Mouse (Mus musculus) gastrocnemius, postnatal 4 days (tissue): Measurements from ENCODE around the gene Babam2. TPM values are rescaled to one million over a fixed set of nuclear protein-coding genes. Genes with fewer than 3 reads are reported as not detected.

ENCODE experiments used
- DNase-seq, 2 experiments: peaks; one replicate each; pipeline ENCODE4 v3.0.0; 2021 to 2022; ENCODE audit warnings: low spot score in 2 of 2, mixed read lengths in 2 of 2
- total RNA-seq, 2 experiments: library from RNA; stranded (reverse); gene quantifications; 2 replicates each; pipeline ENCODE4 v1.2.3; 2021

The Babam2 gene
- total RNA-seq, 2 experiments from 2014 or later: 45.0 to 51.0 TPM

DNA sequence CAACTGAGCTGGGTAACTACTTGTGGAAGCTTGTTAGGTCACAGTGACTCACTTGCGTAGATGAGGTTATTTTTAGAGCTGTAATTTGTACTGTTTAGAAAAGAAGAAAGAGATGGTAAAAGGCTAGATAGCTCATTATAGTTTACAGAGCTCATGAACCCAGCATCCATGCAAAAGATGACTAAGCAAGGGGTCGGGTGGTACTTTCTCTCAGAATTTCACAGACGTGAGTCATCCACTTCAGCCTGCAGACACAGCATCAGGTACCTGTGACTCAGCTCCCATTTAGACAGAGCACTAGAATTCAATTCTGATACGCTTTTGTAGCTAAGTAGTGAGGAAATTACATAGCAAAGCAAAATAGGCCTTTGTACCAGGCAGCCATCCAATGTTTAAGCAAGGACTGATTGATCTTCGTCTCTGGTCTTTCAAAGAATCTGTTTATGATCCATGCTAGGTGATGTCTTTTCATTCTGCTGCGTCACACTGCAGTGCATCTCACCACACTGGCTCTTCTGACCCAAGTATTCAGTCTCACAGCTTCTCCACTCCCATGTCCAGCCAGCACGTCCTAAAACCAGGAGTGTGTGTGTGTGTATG is 338.3 kb downstream of the Babam2 start:
- DNase-seq: no peak

DNA sequence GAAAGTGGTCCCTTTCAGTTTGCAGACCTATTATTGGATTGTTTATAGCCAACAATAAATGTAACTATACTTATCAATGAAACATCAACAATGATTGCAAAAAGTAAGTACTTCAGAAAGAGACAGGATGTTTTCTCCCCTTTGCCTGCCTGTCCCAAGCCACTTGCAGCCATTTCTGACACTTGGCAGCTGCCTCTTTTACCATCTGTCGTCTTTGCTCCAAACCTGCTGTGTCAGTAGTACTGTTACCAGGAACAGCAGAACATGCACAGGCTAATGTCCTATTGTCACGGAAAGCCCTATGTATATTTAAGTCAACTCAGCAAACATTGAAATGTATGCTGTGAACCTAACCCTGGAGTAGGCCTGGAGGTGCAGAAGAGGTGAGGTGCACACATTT is 339.4 kb downstream of the Babam2 start:
- DNase-seq: no peak

DNA sequence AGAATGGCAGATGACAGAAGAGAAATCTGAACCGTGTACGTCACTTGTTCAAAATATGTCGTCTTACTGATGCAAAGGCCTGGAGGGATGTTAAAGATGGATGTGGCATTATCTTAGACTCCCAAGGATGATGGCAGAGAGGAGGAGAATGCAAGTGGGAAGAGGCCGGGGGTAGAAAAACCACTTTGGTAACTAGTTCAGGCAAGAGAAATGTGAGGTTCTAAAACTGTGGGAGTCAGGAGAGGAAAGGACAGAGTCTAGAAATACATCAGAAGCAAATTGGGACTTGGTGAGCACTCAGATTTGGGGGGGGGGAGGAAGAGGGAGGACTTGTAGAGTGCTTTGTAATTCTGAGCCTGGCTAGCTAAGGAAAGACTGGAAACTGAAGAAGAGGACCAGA is 340.1 kb downstream of the Babam2 start:
- no peak for DNase-seq

DNA sequence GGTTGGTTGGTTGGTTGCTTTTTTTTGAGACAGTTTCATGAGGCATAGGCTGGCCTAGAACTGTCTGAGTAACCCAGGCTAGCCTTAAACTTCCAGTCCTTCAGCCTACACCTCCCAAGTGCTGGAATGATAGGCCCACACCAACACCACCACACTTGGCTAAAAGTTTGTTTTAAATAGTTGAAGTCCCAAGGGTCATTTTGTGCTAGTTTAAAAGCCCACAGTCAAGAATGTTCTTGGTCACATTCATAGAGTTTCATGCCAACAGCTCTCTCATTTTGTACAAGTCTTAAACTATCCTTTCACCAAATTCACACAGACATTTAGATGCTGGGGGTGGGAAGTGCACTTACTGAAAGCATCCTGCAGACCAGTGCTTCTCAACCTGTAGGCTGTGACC is 341.5 kb downstream of the Babam2 start:
- DNase-seq: no peak

DNA sequence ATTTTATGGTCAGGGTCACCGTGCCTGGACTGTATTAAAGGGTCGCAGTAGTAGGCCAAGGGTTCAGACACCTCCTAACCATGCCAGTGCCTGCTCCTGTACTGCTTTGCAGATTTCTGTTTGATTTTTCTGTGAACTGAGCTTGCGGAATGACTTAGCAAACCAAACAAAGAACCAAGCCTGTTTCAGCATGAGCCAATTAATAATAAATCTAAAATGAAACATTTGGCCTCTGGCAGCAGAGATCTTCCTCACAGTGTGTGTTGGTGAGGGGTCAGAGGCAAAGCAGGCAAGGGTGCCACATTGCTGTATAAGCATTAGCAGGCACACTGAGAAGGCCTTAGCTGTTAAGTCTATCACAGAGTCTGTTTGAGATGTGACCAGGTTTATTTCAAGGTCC is 342.0 kb downstream of the Babam2 start:
- no peak for DNase-seq

DNA sequence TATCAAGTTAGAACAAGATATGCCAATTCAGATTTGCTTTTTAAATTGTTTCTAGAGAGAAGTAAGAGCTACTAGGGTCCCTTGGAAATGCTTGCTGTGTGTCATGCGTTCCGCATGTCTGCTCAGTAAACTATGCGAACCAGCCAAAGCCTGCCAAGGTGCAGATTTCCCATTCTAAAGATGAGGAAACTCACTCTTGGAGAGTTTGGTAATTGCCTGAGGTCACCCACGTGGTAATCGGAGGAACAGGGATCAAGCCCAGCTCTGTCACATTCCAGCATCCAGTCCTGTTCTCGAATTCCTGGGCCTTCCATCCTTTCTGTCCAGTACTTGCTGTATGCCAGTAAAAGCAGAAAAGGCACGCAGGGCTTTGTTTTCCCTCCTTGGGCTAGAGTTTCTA is 345.7 kb downstream of the Babam2 start:
- DNase-seq: no peak

DNA sequence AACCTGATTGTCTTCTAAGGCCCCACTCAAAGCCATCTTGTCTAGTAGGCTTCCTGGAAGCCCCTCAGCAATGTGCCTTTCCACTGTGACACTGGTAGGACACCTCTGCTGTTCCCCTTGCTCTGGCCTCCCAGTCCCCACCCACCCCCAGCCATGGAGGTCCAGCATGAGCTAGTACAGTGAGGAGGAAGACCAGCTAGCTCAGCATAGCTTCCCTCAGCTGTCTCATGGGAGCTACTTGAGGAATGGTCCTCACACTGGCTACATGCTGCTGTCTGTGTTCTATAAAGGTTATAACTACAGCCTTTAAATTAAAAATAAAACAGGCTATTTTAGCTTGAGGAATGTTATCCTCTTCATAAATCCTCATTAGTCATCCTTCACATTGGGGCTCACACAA is 346.5 kb downstream of the Babam2 start:
- DNase-seq: no peak

DNA sequence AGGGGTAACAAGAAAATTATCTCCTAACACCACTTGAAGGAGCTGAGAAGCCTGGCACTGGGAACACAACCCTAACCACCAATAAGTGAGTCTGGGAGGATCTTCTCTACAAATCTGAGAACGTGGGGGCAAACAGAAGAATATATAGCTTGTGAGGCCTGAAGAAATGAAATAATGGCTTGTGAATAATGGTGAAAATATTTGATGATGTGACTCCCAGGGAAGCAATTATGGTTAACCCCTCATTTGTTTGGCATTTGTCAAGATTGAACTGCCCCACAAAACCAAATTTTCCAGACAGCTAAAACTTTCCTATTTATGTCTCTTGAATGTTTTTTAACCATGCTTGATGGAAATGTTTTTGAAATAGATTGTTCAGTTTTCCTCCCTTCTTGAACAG is 354.4 kb downstream of the Babam2 start:
- DNase-seq: no peak

DNA sequence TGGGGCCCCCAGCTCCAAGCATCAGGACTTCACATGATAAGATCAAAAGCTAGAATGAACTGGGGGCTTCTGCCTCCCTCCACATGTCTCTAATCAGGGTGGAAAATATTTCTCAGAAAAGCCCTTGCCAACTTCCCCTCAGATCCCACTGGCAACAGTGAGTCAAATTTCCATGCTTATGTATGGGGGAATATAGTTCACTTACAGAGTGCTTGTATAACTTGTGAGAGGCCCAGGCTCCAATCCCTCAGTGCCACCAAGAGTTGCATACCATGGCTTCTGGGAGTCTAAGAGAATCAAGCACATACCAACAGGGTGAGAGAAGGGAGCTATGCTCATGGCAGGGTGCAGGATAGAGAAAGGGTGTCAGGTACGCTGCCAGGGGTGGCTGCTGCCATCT is 355.0 kb downstream of the Babam2 start:
- no peak for DNase-seq

DNA sequence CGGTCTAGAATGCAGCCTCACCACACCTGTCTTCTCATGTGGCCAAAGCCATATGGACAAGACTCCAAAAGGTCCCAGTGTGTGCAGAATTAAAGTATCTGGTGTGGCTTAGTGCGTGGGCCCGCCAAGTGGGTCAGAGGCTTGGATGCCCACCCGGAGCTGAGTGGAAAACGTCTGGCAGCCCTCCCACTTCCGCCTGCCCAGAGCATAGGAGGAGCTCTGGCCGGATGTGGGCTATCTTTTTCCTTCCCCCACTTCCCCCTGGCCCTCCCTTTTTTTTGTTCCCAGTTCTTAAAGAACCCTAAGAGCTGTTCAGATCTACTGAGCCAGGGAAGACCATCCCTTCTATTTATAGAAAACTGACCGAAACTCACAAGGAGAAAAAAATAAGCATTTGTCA is 356.0 kb downstream of the Babam2 start:
- no peak for DNase-seq

DNA sequence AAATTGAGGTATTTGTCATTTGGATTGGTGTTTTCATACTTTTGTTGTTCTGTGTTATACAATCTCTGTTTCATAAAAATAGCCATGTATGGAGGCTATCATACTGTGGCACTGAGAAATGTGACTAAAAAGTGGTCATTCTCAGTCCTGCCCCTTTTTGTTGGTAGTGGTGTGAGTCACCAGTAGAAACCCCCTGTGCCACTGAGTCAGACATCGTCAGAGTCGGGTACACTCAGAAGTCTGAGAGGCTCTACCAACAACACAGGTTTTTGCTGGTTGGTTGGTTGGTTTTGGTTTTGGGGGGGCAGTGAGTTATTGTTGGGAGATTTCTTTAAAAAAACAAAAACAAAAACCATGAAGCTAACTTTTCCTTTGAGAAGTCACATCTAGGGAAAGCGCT is 358.2 kb downstream of the Babam2 start:
- no peak for DNase-seq

DNA sequence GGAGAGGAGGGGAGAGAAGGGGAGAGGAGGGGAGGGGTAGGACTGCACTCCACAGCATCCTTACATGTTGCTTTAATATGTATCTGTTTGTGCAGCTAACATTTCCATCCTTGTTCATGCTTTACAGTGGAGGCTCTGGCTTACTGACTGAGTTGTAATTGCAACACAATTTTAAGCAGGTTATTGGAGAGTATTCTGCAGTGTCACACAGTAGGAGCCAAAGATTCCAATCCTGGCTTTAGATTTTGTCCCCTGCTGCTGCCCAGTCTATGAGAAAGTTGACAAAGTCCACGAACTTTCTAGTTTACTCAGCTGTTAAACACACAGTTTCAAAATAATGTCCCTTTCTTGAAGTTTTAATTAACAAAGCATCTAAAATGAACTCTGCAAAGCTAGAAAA is 358.6 kb downstream of the Babam2 start:
- no peak for DNase-seq

DNA sequence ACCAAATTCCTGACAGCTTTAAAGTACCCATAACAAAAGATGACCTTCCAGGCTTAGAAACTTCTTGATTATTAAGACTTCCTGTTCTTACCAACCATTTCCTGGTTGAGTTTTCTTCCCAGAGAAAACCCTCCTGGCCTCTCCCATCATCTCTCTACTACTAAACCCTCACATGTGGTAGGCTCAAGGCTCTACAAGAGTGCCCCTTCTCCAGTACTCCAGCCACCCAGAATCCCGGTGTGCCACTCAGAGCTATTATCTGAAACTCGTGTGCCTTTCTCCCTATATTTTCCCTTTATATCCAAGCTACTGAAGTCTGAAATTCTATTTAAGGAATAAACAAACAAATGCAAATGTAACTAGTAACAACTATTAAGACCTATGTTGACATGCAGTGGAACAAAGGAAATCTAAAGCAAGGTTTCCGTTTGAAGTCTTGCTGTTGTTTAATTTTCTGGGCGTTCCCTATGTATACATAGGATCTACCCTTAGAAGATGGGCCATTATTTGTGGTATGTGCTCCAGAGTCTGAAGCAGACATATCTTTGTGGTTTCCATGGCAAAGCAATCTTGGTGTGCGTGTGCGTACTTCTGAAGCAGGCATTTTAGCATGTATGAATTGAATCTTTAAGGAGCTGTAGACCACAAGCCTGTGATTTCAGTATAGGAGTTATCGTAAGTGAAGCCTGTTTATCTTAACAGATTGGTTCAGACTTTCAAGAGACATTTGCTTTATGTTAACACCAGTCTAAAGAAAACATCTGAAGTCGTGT is 361.2 kb downstream of the Babam2 start:
- DNase-seq: no peak

DNA sequence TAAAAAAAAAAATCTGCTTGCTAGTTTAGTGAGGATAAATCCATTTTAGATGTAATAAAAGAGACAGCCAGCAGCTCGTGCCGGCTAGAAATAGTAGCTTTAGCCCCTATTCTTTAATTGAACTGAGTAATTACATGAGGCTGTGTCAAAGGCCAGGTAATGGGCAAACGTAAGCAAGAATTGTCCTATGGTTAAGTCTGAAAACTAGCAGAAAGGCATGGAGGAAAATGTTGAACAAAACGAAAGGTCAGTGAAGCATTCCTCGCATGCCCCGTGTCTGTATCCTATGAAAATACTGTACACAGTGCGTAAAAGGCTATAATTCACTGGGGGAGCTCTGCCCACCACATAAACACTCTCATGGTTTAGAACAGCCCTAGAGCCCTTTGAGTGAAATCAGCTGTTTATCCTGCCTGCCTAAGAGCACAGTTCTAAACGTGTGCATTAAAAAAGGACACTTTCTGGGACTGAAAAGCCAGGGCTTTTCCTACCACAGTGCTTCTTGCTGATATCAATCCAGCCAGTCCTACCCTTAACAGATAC is 361.8 kb downstream of the Babam2 start:
- no peak for DNase-seq

DNA sequence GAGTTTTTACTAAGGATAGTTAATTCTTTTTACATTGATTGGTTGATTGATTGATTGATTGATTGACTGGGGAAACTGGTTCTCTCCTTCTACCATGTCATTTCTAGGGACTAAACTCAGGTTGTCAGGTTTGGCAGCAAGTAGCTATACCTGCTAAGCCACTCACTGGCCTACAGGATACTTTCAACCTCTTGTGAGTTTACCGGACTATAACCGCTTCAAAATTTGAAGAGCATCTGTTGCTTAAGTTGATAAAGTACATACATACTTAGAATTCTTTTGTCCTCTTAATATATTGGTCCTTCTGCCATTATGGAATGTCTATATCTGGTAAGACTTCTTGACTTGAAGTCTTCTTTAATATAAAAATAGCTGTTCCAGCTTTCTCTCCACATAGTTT is 363.0 kb downstream of the Babam2 start:
- no peak for DNase-seq

DNA sequence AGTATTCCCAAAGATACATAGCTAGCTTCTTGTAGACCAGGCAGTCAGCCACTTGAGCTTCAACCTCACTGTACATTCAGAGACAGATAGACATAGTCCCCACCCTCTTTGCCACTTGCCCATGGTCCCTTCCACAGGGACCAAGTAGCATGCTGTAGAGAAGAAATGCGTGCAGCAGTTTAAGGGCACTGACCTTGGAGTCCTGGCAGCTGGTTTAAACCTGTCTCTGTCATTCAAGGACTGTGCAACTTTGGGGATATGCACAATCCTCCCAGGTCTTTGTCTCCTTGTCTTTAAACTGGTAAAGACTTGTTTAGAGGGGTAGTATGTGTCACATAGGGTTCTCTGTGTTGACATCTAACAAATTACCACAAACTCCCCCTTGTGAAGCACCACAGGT is 364.4 kb downstream of the Babam2 start:
- DNase-seq: no peak

DNA sequence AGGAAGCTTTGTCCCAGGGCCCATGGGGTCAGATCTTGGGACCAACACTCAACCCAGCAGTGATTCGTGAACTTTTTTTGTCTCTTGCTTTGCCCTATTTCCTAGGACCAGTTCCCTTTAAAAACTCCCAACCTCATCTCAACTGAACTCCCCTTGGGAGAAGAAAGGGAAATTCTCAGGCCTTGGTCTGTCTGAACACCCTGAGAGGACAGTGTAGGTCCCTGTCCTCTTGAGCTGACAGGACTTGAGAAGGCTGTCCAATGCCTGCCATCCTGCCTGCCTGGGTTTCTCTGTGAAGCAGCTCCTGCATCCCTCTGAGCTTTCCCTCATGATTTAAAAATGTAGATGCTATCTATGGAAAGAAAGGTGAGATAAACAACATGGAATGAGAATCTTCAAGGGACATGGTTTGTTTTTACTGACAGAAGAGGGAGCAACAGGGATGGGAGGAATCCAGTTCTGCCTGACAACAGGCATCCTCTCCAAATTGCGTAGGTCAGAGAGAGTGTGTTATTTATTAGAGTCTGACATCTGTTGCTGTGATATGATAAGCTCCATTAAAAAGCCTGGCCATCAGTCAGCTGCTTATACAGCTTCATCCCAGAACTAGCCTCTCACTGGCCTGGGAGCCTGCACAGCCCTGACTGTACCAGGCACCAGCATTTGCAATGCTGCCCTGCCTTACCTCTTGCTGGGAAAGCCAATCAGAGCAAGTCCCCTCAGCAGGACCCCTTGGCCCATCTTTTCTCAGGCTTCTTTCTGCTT is 367.0 kb downstream of the Babam2 start:
- no peak for DNase-seq

DNA sequence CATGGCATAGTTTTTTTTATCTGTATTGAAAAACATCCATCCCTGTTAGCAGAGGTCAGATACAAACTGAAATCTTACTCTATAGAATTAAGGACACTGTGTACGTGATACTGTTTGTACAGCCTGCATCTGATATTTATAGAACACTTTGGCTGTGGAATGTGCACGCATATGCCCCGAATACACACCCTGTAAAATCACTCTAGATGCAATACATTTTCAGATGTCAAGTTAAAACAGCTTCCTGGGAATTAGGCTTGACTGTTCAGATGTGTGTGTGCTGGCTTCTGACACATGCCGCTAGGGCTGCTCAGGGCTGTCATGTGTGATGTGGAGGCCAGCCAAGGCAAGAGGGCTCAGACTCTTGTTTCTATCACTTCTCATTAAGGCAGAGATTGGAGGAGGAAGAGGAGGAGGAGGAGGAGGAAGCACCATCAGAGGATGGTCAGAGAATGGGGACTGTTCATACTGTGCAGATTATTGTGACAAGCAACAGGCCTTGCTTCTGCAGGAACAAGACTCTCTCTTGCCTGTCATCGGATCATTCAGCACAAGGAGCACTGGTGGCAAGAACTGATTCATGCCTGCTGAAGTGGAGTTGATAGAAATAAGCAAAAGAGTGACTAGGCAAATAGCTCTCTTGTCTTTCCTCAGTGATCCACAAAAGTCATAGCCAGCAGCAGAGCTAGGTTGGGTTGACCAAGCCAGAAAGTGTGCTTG is 368.7 kb downstream of the Babam2 start:
- no peak for DNase-seq

DNA sequence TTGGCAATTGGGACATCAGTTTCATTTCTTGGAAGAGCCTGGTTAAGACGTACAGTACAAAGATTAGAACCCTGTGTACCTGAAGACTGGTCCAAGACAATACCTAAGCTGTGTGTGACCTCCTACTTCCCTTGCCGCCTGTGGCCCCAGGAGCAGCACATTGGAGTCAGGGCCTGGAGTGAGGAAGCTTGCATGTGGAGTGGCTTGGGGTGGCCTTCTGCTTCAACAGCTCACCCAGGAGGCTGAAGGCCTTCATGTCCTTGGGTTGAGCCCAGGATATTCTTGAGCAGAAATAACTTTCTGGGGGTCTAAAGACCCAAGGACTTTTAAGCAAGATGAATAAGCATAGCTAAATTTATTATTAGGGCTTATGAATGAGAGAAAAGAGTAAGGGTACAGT is 369.4 kb downstream of the Babam2 start:
- DNase-seq: no peak

DNA sequence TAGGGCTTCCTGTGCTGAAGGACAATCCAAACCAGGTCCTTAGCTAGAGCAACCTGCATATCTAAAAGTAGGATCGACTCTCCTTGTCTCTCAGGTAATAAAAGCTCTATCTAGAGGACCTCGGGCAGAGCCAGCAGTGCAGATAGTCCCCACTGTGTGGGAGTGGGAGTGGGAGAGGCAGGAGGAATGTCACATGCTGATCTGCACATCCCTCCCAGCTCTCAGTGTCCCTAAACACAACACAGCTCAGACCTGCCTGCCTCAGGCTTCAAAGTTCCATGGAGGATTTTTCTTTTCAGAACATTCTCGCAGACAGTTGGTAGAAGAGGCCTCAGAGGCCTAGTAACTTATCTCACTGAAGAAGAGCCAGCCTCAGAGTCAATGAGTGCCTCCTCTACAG is 371.1 kb downstream of the Babam2 start:
- DNase-seq: no peak

DNA sequence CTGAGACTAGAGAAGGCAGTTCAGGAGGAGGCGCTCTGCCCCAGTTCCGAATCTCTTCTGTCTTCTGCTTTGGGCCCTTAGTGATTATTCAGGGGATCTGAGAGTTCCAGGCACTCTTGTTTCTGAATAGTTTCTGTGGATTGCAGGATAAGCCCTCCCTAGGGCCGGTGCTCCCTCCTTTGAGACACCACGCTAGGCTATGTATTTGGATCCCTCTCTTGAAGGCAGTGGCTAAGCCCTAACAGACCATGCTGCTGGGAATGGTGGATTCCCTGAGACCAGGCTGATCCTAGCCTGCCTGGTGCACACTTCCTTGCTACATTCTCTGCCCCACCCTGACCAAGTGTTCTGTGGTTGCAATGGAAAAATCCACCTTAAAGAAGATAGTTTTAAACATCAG is 371.6 kb downstream of the Babam2 start:
- DNase-seq: no peak
